Mouse (Mus musculus) lung, postnatal 0 days (tissue): ENCODE measurements around the gene Tmco1.

Source experiments
- CTCF ChIP-seq: IDR thresholded peaks from 2 replicates; pipeline ENCODE4 v1.5.1; 2016; ENCODE audit warnings: antibody characterized with exemption, mild to moderate bottlenecking
- EP300 ChIP-seq: IDR thresholded peaks from 2 replicates; pipeline ENCODE4 v1.6.1; 2016; ENCODE audit warnings: antibody characterized with exemption, mild to moderate bottlenecking, control low read depth

DNA sequence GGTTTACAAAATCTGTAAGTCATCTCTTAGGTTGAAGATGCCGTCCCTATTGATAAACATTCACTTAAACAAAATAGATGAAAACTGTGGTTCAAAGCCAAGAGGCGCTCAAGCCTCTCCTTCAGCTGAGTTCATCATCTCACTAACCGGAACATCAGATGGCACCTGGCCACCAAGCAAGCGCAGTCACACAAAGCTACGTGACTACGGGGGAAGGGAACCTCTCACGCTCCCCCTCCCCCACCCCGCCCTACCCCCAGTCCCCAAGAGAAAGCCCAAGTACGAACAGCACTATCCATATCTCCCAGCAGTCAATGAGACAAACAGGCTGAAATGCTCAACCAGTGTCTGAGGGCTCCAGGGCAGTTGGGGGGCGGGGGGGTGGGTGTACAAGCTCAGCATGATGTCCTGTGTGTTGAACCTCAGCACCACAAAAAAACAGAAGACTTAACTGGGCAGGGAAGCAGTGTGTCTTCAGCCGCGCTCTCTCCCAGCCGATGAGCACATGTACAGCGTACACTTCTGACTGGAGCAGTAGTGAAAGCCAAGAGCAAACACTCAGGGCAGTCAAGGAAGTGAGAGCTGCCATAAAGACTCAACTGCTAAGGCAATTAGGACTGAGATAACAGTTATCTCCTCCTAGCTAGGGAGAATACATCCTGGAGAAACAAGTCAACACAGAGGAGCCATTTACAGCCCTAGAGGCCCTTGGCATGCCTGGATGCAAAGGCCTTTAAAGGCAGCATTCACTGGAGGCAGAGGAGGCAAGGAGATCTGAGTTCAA is 34.6 kb upstream of the Tmco1 start:
- no peak for TF ChIP-seq CTCF
- TF ChIP-seq EP300, result no peak
